Mouse (Mus musculus) hindbrain, embryonic 16.5 days (tissue): Measurements from ENCODE around the gene H2-Ke6. TPM values are rescaled to one million over a fixed set of nuclear protein-coding genes. Genes with fewer than 3 reads are reported as not detected.
"Not testable (repeated sequence)": the region's sequence is repeated elsewhere in the genome, so short reads cannot be mapped to it uniquely, and the experiment has no call there.

Experiments
- ATAC-seq: fragments of 200-750 bp; cut with Nextera tagmentation; 2 replicates; pipeline ENCODE4 v1.8.0; 2017; ENCODE audit warnings: moderate TSS enrichment, moderate library complexity
- H3K27ac ChIP-seq: fragments of 300-500 bp; sonication (generic); 2 replicates; pipeline ENCODE4 v1.5.1; 2014; ENCODE audit warnings: low read depth, mild to moderate bottlenecking, control low read depth, low read length, moderate library complexity
- H3K27me3 ChIP-seq: fragments of 300-500 bp; sonication (generic); replicated peaks from 2 replicates; pipeline ENCODE4 v1.6.1; 2014; ENCODE audit warnings: low read length; ENCODE audit not compliant: control insufficient read depth, insufficient read depth
- H3K36me3 ChIP-seq: fragments of 300-500 bp; sonication (generic); 2 replicates; pipeline ENCODE4 v1.6.1; 2014; ENCODE audit warnings: mild to moderate bottlenecking, low read length, moderate library complexity, mixed read lengths; ENCODE audit not compliant: control insufficient read depth, insufficient read depth
- H3K4me1 ChIP-seq: fragments of 300-500 bp; sonication (generic); 2 replicates; pipeline ENCODE4 v1.6.1; 2014; ENCODE audit warnings: low read depth, low read length; ENCODE audit not compliant: control insufficient read depth, insufficient read depth
- H3K4me2 ChIP-seq: fragments of 300-500 bp; sonication (generic); 2 replicates; pipeline ENCODE4 v1.6.1; 2014; ENCODE audit warnings: mild to moderate bottlenecking, low read length, control low read depth, moderate library complexity
- H3K4me3 ChIP-seq: fragments of 300-500 bp; sonication (generic); 2 replicates; pipeline ENCODE4 v1.5.1; 2014; ENCODE audit warnings: mild to moderate bottlenecking, low read length, control low read depth, moderate library complexity
- H3K9ac ChIP-seq: fragments of 300-500 bp; sonication (generic); 2 replicates; pipeline ENCODE4 v1.6.1; 2014; ENCODE audit warnings: low read depth, mild to moderate bottlenecking, control low read depth, low read length, moderate library complexity
- H3K9me3 ChIP-seq: fragments of 300-500 bp; sonication (generic); 2 replicates; pipeline ENCODE4 v1.6.1; 2014; ENCODE audit warnings: mild to moderate bottlenecking, low read length, moderate library complexity; ENCODE audit not compliant: control insufficient read depth
- WGBS: fragments of 180-500 bp; shearing (Covaris S2); extraction: QIAGEN DNeasy Blood & Tissue Kit; methylation state at CpG from one replicate; pipeline ENCODE4 v1.1.7; 2014; 5-methylcytosine and 5-hydroxymethylcytosine counted together
- microRNA counts: library from miRNA; unstranded; fragments of <30 nt; microRNA quantifications from one replicate; lab custom pipeline; 2016
- microRNA-seq: library from miRNA; unstranded; fragments of <30 nt; microRNA quantifications from one replicate; pipeline ENCODE4, GENCODE M21; 2017
- polyA plus RNA-seq: library from polyadenylated mRNA; unstranded; fragments of >200 nt; fragmentation: Nextera tagmentation; extraction: Ambion mirVana; gene quantifications from 2 replicates; pipeline ENCODE4 v1.2.1, GENCODE M21; 2015

H2-Ke6 gene
- polyA plus RNA-seq, 1 experiment from 2014 or later: 69.5 TPM

GRCm38 (mm10) chr17:33982136-33982535, 45.7 kb downstream of the H2-Ke6 start:
- H3K9me3 ChIP-seq, H3K36me3 ChIP-seq, H3K4me1 ChIP-seq, ATAC-seq, H3K9ac ChIP-seq, H3K27ac ChIP-seq: not testable (repeated sequence)
- WGBS: 8% methylated on average over 8 of the region's 8 CpGs
- Histone ChIP-seq H3K4me2 (peak overlapping the region; percentile 59), H3K4me3 (peak overlapping the region; percentile 53), H3K27me3 (peaks cover 24% of the 10 kb centered on the region)

GRCm38 (mm10) chr17:33981192-33981909, 46.5 kb downstream of the H2-Ke6 start:
- WGBS: 1% methylated on average over 27 of the region's 27 CpGs
- peak overlapping the region; percentile 91 for H3K27ac ChIP-seq
- peak; percentile 97 for ATAC-seq
- peak overlapping the region; percentile 59 for H3K4me2 ChIP-seq
- H3K36me3 ChIP-seq, H3K4me1 ChIP-seq, H3K9me3 ChIP-seq: not testable (repeated sequence)
- peak overlapping the region; percentile 53 for H3K4me3 ChIP-seq
- peaks cover 31% of the 10 kb centered on the region for H3K27me3 ChIP-seq
- H3K9ac ChIP-seq: peak overlapping the region; percentile 72

GRCm38 (mm10) chr17:33980181-33981035, 47.5 kb downstream of the H2-Ke6 start:
- 75% methylated on average over 19 of the region's 19 CpGs for WGBS
- peak overlapping the region; percentile 13; the same call in 1 of the 2 replicates for H3K27ac ChIP-seq
- H3K27me3 ChIP-seq: peaks cover 34% of the 10 kb centered on the region
- H3K4me1 ChIP-seq: peaks cover 3% of the 10 kb centered on the region
- H3K9ac ChIP-seq: no peak overlapping the region
- no peak overlapping the region for H3K4me3 ChIP-seq
- H3K4me2 ChIP-seq: peak overlapping the region; percentile 11; the same call in 1 of the 2 replicates
- ATAC-seq: 0 out of 2 replicates have a peak, but pooled peaks have one; percentile 4
- H3K36me3 ChIP-seq: no peaks in the 10 kb centered on the region
- H3K9me3 ChIP-seq: no peaks in the 10 kb centered on the region

GRCm38 (mm10) chr17:33979512-33980050, 48.3 kb downstream of the H2-Ke6 start:
- no peak for ATAC-seq
- H3K36me3 ChIP-seq: no peaks in the 10 kb centered on the region
- no peaks in the 10 kb centered on the region for H3K9me3 ChIP-seq
- H3K9ac ChIP-seq: no peak overlapping the region
- peaks cover 34% of the 10 kb centered on the region for H3K27me3 ChIP-seq
- no peak overlapping the region for H3K4me2 ChIP-seq
- no peak overlapping the region for H3K4me3 ChIP-seq
- H3K27ac ChIP-seq: no peak overlapping the region
- peaks cover 3% of the 10 kb centered on the region for H3K4me1 ChIP-seq
- WGBS: 80% methylated on average over 6 of the region's 6 CpGs

GRCm38 (mm10) chr17:33978631-33979031, 49.2 kb downstream of the H2-Ke6 start:
- peak overlapping the region; percentile 67 for H3K4me2 ChIP-seq
- no peak; the same call in 1 of the 2 replicates for ATAC-seq
- no peak overlapping the region for H3K27ac ChIP-seq
- no peaks in the 10 kb centered on the region for H3K9me3 ChIP-seq
- peak overlapping the region; percentile 55 for H3K9ac ChIP-seq
- H3K4me3 ChIP-seq: peak overlapping the region; percentile 41
- peaks cover 3% of the 10 kb centered on the region for H3K4me1 ChIP-seq
- H3K27me3 ChIP-seq: peaks cover 34% of the 10 kb centered on the region
- H3K36me3 ChIP-seq: no peaks in the 10 kb centered on the region
- under 1% methylated on average over 17 of the region's 17 CpGs for WGBS

GRCm38 (mm10) chr17:33977861-33978557, 49.9 kb downstream of the H2-Ke6 start:
- Histone ChIP-seq H3K9me3 (no peaks in the 10 kb centered on the region), H3K27me3 (peaks cover 34% of the 10 kb centered on the region), H3K4me2 (peak overlapping the region; percentile 67), H3K27ac (no peak overlapping the region), H3K4me3 (peak overlapping the region; percentile 41), H3K4me1 (peaks cover 3% of the 10 kb centered on the region), H3K9ac (peak overlapping the region; percentile 55), H3K36me3 (no peaks in the 10 kb centered on the region)
- WGBS: 2% methylated on average over 57 of the region's 57 CpGs
- ATAC-seq: no peak

MicroRNA genes within 50 kb of the gene (microRNA counts, 519-probe panel; counts per million panel counts)
- 3,155 counts per million, percentile 84 among the panel's probes with 10 or more counts for microRNA mmu-miR-219 (lab: Ali Mortazavi, UCI)

Small RNA genes lying within 50 kb of the gene (microRNA-seq; reads per million reads assigned to microRNA genes)
- gene Mir219a-1 (not detected), gene Mir219c (not detected)

Other genes with a start within 250 kb of the H2-Ke6 start
- 26.6 and 29.0 TPM in 2 replicates for gene Angptl4, start 246.2 kb downstream of the H2-Ke6 start, polyA plus RNA-seq
- 45.8 and 46.6 TPM in 2 replicates for gene Kank3, start 217.5 kb downstream of the H2-Ke6 start, polyA plus RNA-seq
- 392 and 410 TPM in 2 replicates for gene Rps28, start 203.5 kb downstream of the H2-Ke6 start, polyA plus RNA-seq
- gene Ndufa7, start 203.5 kb downstream of the H2-Ke6 start, polyA plus RNA-seq: 464 and 517 TPM in 2 replicates
- gene Cd320, start 185.0 kb downstream of the H2-Ke6 start, polyA plus RNA-seq: 55.7 and 59.8 TPM in 2 replicates
- not detected in 2 replicates for gene Gm7029, start 154.2 kb downstream of the H2-Ke6 start, polyA plus RNA-seq
- 2.5 and 2.6 TPM in 2 replicates for gene Kifc1, start 137.4 kb downstream of the H2-Ke6 start, polyA plus RNA-seq
- gene Platr17, start 122.9 kb downstream of the H2-Ke6 start, polyA plus RNA-seq: 0.20 and 0.46 TPM in 2 replicates
- gene Daxx, start 118.6 kb downstream of the H2-Ke6 start, polyA plus RNA-seq: 52.0 and 53.7 TPM in 2 replicates
- gene Tapbp, start 112.2 kb downstream of the H2-Ke6 start, polyA plus RNA-seq: 29.2 and 32.6 TPM in 2 replicates
- 16.2 and 17.2 TPM in 2 replicates for gene Zbtb22, start 112.2 kb downstream of the H2-Ke6 start, polyA plus RNA-seq
- gene Rgl2, start 98.5 kb downstream of the H2-Ke6 start, polyA plus RNA-seq: 52.7 and 58.8 TPM in 2 replicates
- 183 and 189 TPM in 2 replicates for gene Pfdn6, start 87.7 kb downstream of the H2-Ke6 start, polyA plus RNA-seq
- 20.7 and 23.5 TPM in 2 replicates for gene Wdr46, start 87.4 kb downstream of the H2-Ke6 start, polyA plus RNA-seq
- gene B3galt4, start 76.6 kb downstream of the H2-Ke6 start, polyA plus RNA-seq: 13.3 and 16.1 TPM in 2 replicates
- 75.4 and 80.7 TPM in 2 replicates for gene Vps52, start 72.2 kb downstream of the H2-Ke6 start, polyA plus RNA-seq
- 695 and 697 TPM in 2 replicates for gene Rps18, start 72.1 kb downstream of the H2-Ke6 start, polyA plus RNA-seq
- 16.6 and 18.8 TPM in 2 replicates for gene H2-K1, start 27.7 kb downstream of the H2-Ke6 start, polyA plus RNA-seq
- gene Ring1, start 3.4 kb downstream of the H2-Ke6 start, polyA plus RNA-seq: 17.3 and 18.5 TPM in 2 replicates
- 180 and 186 TPM in 2 replicates for gene Slc39a7, start 3.6 kb upstream of the H2-Ke6 start, polyA plus RNA-seq
- 53.3 and 54.1 TPM in 2 replicates for gene Rxrb, start 3.8 kb upstream of the H2-Ke6 start, polyA plus RNA-seq
- gene Col11a2, start 11.4 kb upstream of the H2-Ke6 start, polyA plus RNA-seq: 4.7 and 6.7 TPM in 2 replicates
- 0.14 TPM in 1 of 2 replicates, not detected in the other for gene H2-Oa, start 64.3 kb upstream of the H2-Ke6 start, polyA plus RNA-seq
- gene H2-DMa, start 91.5 kb upstream of the H2-Ke6 start, polyA plus RNA-seq: 20.5 and 20.9 TPM in 2 replicates
- 98.5 and 123 TPM in 2 replicates for gene Brd2, start 94.6 kb upstream of the H2-Ke6 start, polyA plus RNA-seq
- 0.25 and 0.28 TPM in 2 replicates for gene H2-DMb2, start 115.2 kb upstream of the H2-Ke6 start, polyA plus RNA-seq
- 0.68 and 1.5 TPM in 2 replicates for gene H2-DMb1, start 125.0 kb upstream of the H2-Ke6 start, polyA plus RNA-seq
- gene Tap1, start 159.5 kb upstream of the H2-Ke6 start, polyA plus RNA-seq: 4.6 and 6.1 TPM in 2 replicates
- gene Psmb9, start 159.7 kb upstream of the H2-Ke6 start, polyA plus RNA-seq: 1.8 and 2.2 TPM in 2 replicates
- gene Psmb8, start 169.7 kb upstream of the H2-Ke6 start, polyA plus RNA-seq: 3.0 and 4.1 TPM in 2 replicates
- gene Tap2, start 175.5 kb upstream of the H2-Ke6 start, polyA plus RNA-seq: 2.9 and 3.2 TPM in 2 replicates
- gene H2-Ob, start 210.8 kb upstream of the H2-Ke6 start, polyA plus RNA-seq: 0.16 and 0.33 TPM in 2 replicates
- 1.7 and 2.3 TPM in 2 replicates for gene H2-Ab1, start 229.6 kb upstream of the H2-Ke6 start, polyA plus RNA-seq